Mouse (Mus musculus): ENCODE results near the gene Cox10. TPM values are rescaled to one million over a fixed set of nuclear protein-coding genes. Genes with fewer than 3 reads are reported as not detected.

Gene Cox10
- polyA plus RNA-seq, 1 experiment from 2014 or later, result 21.8 TPM

Other genes starting within 250 kb of the Cox10 start
- 23.5 and 32.8 TPM in 2 replicates for gene Hs3st3b1, start 157.2 kb downstream of the Cox10 start, polyA plus RNA-seq (2016; fragmentation: Nextera tagmentation; extraction: Ambion mirVana)

Data from limb, embryonic 12.5 days (tissue).